Mouse (Mus musculus) left cerebral cortex, postnatal 14 days (tissue): Measurements from ENCODE around the gene Xpo6. TPM values are rescaled to one million over a fixed set of nuclear protein-coding genes. Genes with fewer than 3 reads are reported as not detected.

ENCODE experiments used
- DNase-seq, 2 experiments: peaks; one replicate each; pipeline ENCODE4 v3.0.0; 2021 to 2022; ENCODE audit warnings: low spot score in 2 of 2, mixed read lengths in 1 of 2
- intact Hi-C: fragments of 180-260 bp; cut with DNase I; formaldehyde crosslinking; loops from one replicate; pipeline ENCODE4 v1.15.1; 2025
- total RNA-seq, 2 experiments: library from RNA; stranded (reverse); gene quantifications; 2 replicates each; pipeline ENCODE4 v1.2.3; 2021

Gene Xpo6
- total RNA-seq, 2 experiments from 2014 or later: 97.8 to 106 TPM

GRCm38 (mm10) chr7:126200997-126201345 lies 670 bp upstream of the Xpo6 start:
- intact Hi-C loops: no loop called here
- DNase-seq: no peak

GRCm38 (mm10) chr7:126199691-126200102 lies 604 bp downstream of the Xpo6 start:
- intact Hi-C loops: no loop called here

GRCm38 (mm10) chr7:126198926-126199325 lies 1.4 kb downstream of the Xpo6 start:
- no peak for DNase-seq
- intact Hi-C loops: no loop called here

More at GRCm38 (mm10) chr7:126199691-126200102, 604 bp downstream of the Xpo6 start:
- DNase-seq: peak; percentile 29 to 47

- DNase-seq: no peak
- intact Hi-C loops: no loop called here
These were observed 6.1 kb downstream of the Xpo6 start for GRCm38 (mm10) chr7:126194175-126194574.

GRCm38 (mm10) chr7:126191471-126191870 lies 8.8 kb downstream of the Xpo6 start:
- no peak for DNase-seq
- intact Hi-C loops: no loop called here

GRCm38 (mm10) chr7:126189517-126189916 lies 10.8 kb downstream of the Xpo6 start:
- intact Hi-C loops: no loop called here
- no peak for DNase-seq

- intact Hi-C loops: no loop called here
- DNase-seq: no peak
These were observed 14.3 kb downstream of the Xpo6 start for GRCm38 (mm10) chr7:126185999-126186398.

- intact Hi-C loops: no loop called here
- no peak for DNase-seq
These were observed 16.7 kb downstream of the Xpo6 start for GRCm38 (mm10) chr7:126183583-126183982.

GRCm38 (mm10) chr7:126181487-126181886 lies 18.8 kb downstream of the Xpo6 start:
- intact Hi-C loops: no loop called here
- DNase-seq: no peak

- intact Hi-C loops: no loop called here
- no peak for DNase-seq
These were observed 19.3 kb downstream of the Xpo6 start for GRCm38 (mm10) chr7:126180956-126181355.

- intact Hi-C loops: no loop called here
- DNase-seq: no peak
These were observed 21.5 kb downstream of the Xpo6 start for GRCm38 (mm10) chr7:126178804-126179203.

GRCm38 (mm10) chr7:126175999-126176398 lies 24.3 kb downstream of the Xpo6 start:
- intact Hi-C loops: no loop called here
- no peak for DNase-seq

GRCm38 (mm10) chr7:126175456-126175855 lies 24.8 kb downstream of the Xpo6 start:
- intact Hi-C loops: no loop called here
- no peak for DNase-seq

- intact Hi-C loops: no loop called here
- no peak for DNase-seq
These were observed 25.4 kb downstream of the Xpo6 start for GRCm38 (mm10) chr7:126174863-126175262.

- no peak for DNase-seq
- intact Hi-C loops: no loop called here
These were observed 28.3 kb downstream of the Xpo6 start for GRCm38 (mm10) chr7:126172001-126172400.

GRCm38 (mm10) chr7:126168584-126168983 lies 31.7 kb downstream of the Xpo6 start:
- DNase-seq: no peak
- intact Hi-C loops: no loop called here

- intact Hi-C loops: no loop called here
These were observed 32.9 kb downstream of the Xpo6 start for GRCm38 (mm10) chr7:126167426-126167825.

GRCm38 (mm10) chr7:126166571-126166970 lies 33.7 kb downstream of the Xpo6 start:
- DNase-seq: no peak
- intact Hi-C loops: no loop called here

More at GRCm38 (mm10) chr7:126167426-126167825, 32.9 kb downstream of the Xpo6 start:
- no peak for DNase-seq

- no peak for DNase-seq
- intact Hi-C loops: no loop called here
These were observed 42.1 kb downstream of the Xpo6 start for GRCm38 (mm10) chr7:126158238-126158637.

- intact Hi-C loops: no loop called here
- DNase-seq: no peak
These were observed 44.6 kb downstream of the Xpo6 start for GRCm38 (mm10) chr7:126155746-126156145.

GRCm38 (mm10) chr7:126154731-126155130 lies 45.6 kb downstream of the Xpo6 start:
- intact Hi-C loops: no loop called here
- DNase-seq: no peak

GRCm38 (mm10) chr7:126152324-126152723 lies 48.0 kb downstream of the Xpo6 start:
- DNase-seq: no peak
- intact Hi-C loops: no loop called here
